Mouse (Mus musculus): ENCODE data around the gene Glyctk.

Glyctk gene

GRCm38 (mm10) chr9:106147851-106148431 lies 10.0 kb downstream of the Glyctk start:
- DNase-seq (ENCODE audit: low spot score in 2 of 2) = no peak

GRCm38 (mm10) chr9:106147281-106147680 lies 10.7 kb downstream of the Glyctk start:
- no peak for DNase-seq (ENCODE audit: low spot score in 2 of 2)

GRCm38 (mm10) chr9:106145582-106145981 lies 12.4 kb downstream of the Glyctk start:
- no peak for DNase-seq (ENCODE audit: low spot score in 2 of 2)

- DNase-seq (ENCODE audit: low spot score in 2 of 2) = no peak
These were observed 13.8 kb downstream of the Glyctk start for GRCm38 (mm10) chr9:106144176-106144575.

- no peak for DNase-seq (ENCODE audit: low spot score in 2 of 2)
These were observed 16.0 kb downstream of the Glyctk start for GRCm38 (mm10) chr9:106141955-106142354.

GRCm38 (mm10) chr9:106139763-106140162 lies 18.2 kb downstream of the Glyctk start:
- no peak for DNase-seq (ENCODE audit: low spot score in 2 of 2)

GRCm38 (mm10) chr9:106137671-106138216 lies 20.2 kb downstream of the Glyctk start:
- no peak for DNase-seq (ENCODE audit: low spot score in 2 of 2)

- DNase-seq (ENCODE audit: low spot score in 2 of 2) = no peak
These were observed 27.7 kb downstream of the Glyctk start for GRCm38 (mm10) chr9:106130250-106130649.

- no peak for DNase-seq (ENCODE audit: low spot score in 2 of 2)
These were observed 28.9 kb downstream of the Glyctk start for GRCm38 (mm10) chr9:106129072-106129471.

GRCm38 (mm10) chr9:106126786-106127251 lies 31.1 kb downstream of the Glyctk start:
- no peak for DNase-seq (ENCODE audit: low spot score in 2 of 2)

GRCm38 (mm10) chr9:106123599-106123998 lies 34.3 kb downstream of the Glyctk start:
- DNase-seq (ENCODE audit: low spot score in 2 of 2) = peak; percentile 58 to 63

GRCm38 (mm10) chr9:106119075-106119474 lies 38.9 kb downstream of the Glyctk start:
- no peak for DNase-seq (ENCODE audit: low spot score in 2 of 2)

- no peak for DNase-seq (ENCODE audit: low spot score in 2 of 2)
These were observed 42.0 kb downstream of the Glyctk start for GRCm38 (mm10) chr9:106115801-106116424.

GRCm38 (mm10) chr9:106112770-106113423 lies 45.0 kb downstream of the Glyctk start:
- DNase-seq (ENCODE audit: low spot score in 2 of 2) = peak; percentile 85 to 91

- DNase-seq (ENCODE audit: low spot score in 2 of 2) = no peak
These were observed 51.7 kb downstream of the Glyctk start for GRCm38 (mm10) chr9:106106241-106106640.

- no peak for DNase-seq (ENCODE audit: low spot score in 2 of 2)
These were observed 53.5 kb downstream of the Glyctk start for GRCm38 (mm10) chr9:106104401-106104800.

Data from right cerebral cortex, adult 2 months (tissue).